Mouse (Mus musculus) lung, postnatal 25 days (tissue): Measurements from ENCODE around the gene Lrrc4.

ENCODE experiments used
- DNase-seq: peaks from one replicate; pipeline ENCODE4 v3.0.0; 2022; ENCODE audit warnings: low spot score

The Lrrc4 gene

DNA sequence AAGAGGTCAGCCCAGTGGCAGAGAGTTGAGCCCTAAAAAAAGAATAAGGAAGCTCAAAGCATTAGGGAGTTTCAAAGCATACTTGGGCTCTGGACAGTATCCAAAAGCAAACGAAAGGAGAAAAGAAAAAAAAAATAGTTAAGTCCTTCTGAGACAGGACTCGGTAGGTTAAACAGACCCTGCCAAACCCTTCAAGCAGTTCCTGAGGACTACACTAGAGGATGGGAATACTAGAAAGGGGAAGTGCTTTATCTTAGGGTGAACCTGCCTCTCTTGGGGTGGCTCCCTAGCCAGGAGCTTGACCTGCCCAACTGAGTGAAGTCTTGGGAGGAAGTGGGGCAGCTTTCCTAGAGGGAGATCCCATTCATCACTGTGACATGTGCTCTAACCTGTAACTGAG is 108.5 kb downstream of the Lrrc4 start:
- DNase-seq = no peak

DNA sequence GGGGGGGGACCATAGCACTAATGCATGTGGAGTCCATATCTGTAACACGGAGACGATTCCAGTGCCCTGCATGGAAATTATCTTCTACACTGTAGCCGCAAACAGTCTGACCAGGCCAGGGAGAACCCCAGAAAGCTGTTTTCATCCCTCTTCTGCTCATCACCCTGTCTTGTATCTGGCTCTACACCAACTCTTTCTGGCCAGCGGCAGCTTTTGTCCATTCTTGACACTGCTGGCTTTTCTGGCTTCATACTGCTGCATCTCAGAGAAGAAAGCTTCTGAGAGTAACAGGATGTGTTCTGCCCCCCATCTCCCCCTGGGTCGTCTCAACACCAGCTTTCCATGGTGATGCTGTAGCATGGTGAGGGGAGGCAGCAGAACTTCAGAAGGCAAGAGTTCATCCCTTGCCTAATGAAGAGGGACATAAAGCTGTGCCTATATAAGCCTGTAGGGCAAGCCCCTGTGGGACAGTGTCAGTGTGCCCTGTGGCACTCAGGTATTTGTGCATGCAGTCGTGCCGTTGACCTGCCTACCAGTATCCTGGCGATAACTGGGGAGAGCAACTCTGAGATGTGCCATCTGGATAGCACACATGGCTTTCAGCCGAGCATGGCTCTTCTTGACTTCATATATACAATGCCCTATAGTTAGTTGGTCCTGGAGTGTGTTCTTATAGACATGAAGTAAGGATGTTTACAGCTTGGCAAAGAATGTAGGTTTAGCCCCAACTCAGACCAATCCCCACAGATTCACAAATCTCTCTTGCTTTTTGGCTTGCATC is 111.0 kb downstream of the Lrrc4 start:
- DNase-seq = no peak

DNA sequence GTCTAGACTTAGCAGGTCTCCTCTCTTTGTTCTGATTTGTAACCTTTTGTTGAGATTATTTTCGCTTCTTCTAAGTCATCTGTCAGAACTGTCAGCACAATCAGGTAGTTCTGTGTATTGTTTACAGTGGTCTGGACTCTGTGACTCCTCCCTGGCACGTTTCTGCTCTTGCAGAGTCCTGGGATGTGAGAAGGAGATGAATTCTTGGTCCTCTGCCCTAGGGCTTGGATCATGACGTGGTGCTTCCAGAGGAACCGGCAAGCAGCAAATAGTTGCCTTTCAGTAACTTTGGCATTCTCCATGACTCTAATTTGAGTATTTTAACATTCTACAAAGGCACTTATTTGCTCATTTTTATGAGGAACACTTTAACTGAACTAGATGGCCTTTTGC is 113.7 kb downstream of the Lrrc4 start:
- no peak for DNase-seq

DNA sequence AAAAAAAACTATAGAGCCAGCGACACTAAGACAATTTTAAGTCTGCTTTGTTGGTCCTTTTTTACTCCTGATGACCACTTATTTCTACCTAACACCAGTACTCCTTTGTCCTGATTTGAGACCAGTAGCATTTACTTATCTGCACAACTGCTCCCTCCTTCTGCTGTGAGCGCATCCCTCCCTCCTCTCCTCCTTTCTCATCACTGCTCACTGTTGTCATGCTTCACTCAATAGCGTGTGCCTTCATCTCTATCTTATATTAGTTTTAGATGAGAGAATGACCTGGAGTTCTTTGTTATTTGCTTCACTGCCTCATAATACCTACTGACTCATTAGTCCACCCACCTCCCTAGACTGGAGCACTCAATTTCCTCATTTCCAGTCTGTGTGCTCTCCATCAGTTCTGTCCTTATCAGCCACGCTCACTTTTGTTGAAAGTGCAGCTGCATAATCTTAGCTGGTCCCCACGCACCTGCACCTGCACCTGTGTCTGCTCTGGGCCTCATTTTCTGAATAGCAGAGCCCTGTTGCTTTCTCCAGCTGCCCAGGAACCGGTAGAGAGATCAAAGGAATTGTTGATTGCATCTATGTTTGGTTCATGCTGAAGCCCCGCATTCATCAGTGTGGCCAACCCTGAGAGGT is 114.2 kb downstream of the Lrrc4 start:
- no peak for DNase-seq

DNA sequence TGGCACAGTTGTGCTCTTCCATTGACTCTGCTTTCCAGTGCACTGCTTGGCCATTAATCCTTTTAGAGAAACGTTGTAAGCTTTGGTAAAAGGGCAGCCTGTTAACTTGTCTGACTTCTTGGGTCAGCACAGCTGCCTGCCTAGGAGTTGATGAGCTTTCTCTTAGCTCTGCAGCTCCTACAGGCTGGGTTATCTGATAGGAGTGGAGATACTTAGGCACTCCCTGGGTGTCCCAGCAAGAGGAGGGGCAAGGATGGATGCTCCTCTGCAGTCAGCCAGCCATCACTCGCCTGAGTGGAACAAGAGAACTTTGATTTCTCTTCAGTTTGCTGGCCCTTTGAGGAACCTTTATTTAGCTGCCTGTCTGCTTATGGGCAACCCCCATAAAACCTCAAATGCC is 121.5 kb downstream of the Lrrc4 start:
- DNase-seq = no peak

DNA sequence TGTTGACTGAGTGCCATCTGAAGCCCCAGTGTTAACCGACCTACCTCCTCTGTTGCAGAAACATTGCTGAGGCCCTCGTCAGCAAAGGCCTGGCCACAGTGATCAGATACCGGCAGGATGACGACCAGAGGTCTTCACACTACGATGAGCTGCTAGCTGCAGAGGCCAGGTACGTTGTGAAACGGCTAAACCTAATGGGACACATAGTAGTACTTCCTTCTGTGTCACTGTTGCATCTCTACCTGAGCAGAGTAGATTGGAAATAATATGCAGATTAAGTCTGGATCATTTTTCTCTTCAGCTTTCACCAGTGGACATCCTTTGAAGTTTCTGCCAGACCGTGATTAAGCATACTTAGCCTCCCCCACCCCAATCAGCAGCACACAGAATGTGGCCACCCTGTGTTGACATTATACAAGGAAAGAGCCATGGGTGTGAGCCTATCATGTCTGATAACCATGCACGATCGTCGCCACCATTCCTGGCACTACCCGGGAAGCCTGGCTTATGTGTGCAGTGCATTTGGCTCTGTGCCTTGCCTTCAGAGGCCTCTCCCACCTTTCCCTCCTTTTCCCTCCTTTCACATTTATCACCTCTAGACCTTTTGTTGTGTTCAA is 124.5 kb downstream of the Lrrc4 start:
- DNase-seq = no peak

DNA sequence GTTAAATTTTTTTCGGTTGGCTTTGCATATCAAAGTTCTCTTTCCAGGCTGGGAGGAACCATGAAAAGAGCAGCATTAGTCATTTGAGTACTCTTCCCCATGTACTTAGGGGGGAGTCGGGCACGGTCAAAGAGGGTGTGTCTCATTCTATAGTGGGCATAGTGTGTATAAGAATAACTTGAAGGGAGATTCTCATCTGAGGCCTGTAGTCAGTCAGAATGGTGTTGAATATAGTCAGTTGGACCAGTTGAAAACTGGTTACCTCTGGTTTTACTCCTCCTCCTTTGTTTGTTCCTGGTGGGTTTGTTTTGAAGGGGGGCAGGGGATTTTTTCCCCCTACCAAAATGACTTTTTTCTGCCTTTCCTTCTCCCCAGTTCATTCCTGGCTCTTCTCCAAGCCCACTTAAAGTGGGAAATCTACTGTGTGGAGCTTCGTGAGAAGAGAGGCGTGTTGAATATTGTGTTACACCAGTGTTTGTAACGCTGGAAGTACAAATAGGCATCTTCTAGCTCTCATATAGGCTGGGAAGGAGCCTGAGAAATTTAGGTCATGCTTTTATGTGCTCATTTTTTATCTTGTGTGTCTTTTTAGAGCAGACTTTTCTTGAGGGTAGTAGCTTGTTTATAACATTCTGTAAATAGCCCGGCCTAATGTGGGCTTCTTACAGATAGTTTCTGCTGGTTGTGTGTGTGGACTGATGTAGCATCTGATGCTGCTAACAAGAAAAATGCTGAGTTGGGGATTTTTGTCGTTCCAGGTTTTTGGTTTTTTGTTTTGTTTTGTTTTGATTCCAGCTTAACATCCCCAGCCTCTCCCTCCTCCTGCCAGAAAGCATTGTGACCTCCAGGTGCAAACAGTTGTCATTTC is 125.2 kb downstream of the Lrrc4 start:
- DNase-seq = no peak

DNA sequence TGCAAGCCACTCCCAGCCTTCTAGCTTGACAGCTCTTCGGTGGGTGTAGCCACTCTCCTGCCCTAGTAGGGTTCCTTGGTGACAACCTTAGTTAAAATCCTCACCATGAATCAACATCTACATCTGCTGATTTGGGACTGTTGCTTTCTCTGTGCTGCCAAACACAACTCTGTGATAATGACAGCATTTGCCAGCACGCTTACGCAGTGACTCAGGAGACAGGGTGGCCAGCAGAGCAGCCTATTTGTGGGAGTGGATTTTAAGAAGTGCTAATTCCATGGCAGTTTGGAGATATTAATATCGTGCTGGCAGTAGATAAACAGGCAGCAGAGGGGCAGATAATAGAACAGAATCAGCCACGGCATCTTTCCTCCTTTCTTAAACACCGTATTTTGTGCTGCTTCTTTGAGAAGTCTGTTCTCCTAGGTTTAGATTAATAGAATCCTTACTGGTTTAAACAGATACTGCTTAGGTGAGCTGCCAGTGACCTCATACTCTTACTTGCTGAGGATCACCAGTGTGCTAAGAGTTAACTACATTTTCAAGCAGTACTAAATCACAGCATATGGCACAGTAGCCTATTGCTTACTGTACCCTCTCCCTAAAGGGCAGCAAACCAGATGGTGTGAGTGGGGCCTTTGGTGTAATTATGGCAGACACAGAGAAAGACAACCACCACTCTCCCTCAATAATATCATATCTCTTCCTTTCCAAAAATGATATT is 126.0 kb downstream of the Lrrc4 start:
- no peak for DNase-seq

DNA sequence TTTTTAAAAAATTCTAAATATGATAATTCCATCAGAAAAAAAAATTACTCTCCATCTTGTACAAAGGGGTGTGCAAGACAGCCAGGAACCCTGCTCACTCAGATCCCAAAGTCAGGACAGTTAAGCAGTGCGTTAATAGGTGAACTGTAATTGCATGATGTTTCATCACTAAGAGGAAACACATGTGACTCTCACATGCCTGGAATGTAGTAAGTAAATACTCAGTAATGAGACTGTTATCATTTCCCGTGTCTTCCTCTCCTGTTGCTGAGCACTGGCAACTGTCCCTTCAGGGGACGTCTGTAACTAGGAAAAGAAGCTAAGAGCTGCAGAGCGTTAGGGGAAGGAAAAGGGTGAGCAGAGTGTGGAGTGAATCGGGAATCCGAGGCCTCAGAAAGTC is 126.9 kb downstream of the Lrrc4 start:
- DNase-seq = no peak

DNA sequence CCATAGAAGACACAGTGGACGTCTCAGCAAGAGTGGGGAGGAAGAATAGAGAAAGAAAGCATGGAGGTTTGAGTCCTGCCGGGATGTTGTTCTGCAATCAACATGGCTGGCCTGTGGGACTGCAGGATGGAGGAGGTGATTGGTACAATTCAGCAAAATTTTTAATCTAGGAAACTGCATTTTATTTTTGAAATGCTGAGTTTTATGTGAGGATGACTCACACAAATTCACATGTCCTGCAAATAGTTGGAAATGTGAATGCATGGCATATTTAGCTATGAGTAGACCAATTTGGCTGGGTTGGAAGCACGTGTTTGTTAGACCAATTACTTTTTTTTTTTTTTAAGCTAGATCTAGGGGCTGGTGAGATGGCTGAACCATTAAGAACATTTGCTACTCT is 134.3 kb downstream of the Lrrc4 start:
- DNase-seq = no peak

DNA sequence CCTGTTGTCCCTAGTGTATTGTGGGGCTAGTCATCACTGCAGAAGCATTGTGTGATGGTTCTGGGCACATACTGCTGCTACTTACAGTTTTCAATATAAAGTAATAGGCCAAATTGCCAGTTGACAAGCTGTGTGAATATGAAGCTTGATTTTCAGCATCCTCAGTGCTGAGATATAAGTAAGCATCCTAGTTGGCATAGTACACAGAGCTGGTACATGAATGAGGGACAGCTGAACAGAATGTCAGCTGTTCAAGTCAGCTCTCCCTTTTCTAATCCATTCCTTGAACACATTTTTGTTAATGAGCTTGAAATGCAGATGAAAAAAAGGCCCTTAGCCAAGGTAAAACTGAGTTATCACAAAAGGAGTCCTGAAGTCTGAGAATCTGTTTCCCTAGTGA is 138.9 kb downstream of the Lrrc4 start:
- DNase-seq = no peak

DNA sequence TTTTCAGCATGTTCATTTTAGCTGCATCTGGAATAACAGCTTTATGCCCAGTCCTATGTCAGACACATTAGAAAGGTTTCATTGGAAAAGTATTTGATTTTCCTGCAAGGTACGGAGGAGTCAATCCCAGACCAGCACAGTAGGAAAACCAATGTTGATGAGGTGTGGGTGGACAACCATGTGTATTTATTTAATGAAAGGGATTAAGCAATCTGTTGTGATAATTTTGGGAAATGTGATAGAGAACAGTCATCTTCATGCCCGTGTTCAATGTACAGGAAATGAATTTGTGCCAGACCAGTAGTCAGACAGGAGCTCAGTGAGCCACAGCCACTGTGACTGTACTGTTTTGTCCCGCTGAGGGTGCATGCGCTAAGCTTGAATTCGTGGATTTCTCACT is 143.8 kb downstream of the Lrrc4 start:
- DNase-seq = no peak

DNA sequence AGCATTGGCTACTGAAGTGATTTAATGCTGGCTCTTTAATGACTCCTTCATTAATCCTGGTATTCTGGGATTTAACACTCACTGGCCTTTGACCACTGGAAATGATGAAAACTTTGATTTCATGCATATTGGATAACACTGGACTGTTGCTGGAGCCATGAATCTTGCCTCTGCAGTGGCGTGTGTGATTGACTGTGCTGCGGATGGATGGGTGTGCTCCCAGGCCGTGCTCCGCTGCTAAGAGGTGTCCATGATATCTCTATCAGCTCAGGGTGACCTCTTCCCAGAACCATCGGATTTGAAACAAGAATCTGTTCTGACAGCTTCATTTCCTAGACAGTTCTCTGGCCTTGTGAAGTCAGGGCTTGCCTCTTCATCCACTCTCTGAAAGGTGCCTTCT is 145.8 kb downstream of the Lrrc4 start:
- DNase-seq = no peak

DNA sequence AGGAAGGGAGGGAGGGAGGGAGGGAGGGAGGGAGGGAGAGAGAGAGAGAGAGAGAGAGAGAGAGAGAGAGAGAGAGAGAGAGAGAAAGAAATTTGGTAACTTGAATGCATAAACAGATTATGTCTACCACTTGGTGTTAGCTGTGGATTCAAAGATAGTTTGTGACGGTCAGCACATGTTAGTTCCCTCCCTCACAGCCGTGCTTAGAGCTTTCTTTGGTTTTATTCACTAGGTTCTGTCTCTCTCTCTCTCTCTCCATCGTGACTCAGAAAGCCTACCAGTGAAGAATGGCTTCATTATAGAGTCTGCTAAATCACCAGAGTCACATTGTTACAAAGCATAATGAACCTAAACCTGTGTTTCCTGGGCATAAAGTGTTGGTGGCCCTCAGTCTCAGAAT is 146.5 kb downstream of the Lrrc4 start:
- no peak for DNase-seq

DNA sequence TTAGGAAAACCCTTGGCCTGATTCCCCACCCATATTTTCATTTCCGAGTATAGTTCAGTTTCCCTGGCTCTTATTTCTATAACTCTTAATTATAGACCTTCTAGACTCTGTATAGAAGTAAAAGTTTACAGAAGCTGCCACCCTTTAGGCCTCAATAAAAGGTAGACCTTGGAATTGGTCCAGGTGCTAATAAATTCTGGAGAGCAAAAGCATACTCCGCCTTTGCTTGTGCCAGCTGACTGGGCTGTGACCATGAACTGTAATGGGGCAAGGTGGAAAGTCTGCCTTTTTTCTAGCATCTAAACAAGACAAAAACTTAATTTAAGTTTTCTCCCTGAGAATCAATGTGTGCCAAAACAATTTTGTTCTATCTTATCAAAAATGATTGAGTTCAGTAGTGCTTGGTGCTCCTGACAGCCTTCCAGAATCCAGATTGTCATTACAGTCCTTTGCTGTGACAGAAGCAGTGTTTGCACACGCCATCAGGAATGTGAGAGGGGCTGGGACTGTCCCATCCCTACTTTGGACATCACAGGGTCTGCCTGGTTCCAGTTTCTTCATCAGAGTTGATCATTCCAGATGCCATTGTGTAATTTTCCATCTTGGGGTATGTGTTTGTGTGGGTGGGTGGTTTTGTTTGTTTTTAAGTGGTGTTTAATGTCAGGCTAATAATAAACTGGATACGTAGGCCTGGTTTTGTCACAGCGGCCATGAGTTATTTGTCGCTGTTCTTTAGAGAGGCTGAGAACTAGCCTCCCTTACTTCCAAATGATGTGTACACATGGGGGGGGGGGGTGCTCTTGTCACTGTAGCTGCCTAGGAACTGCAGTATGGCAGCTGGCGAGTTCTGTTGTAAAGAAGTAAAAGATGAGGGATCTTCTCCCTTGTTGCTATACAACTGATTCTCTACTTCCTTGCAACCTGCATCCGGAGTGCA is 149.8 kb downstream of the Lrrc4 start:
- DNase-seq = peak; percentile 7

DNA sequence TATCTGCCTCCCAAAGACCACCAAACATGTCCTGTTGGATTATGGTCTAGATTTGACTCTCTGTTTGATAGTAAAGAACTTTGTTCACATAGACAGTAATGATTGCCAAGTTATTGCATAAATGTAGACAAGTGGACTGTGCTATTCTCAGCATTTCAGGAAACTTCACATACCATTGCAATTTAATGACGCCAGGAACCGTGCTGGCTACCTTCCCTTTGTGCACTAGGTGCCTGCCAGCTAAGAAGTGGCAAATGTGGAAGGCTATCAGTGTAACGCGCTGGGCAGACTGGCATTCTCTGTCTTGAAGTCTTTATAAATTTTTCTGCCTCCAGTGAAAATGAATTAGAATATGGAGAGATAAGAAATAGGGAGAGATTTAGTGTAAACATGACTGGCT is 151.0 kb downstream of the Lrrc4 start:
- peak; percentile 55 for DNase-seq

DNA sequence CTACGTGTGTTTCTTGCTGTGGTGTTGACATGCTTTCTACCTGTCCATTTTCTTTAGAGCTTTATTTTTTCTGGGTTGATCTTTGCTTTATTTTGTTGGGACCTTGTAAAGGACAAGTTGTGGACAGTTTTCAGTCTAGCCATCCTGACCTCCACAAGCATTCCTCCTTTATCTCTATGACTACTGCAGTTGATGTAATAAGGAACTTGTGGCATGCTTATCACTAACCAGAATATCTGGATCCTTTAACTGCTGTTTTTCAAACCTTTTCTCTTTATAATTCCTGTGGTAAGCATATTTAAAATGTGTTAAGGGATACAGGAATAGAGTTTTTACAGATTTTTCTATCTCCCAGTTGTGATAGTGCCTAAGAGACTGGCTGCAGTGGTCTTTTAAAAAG is 152.7 kb downstream of the Lrrc4 start:
- DNase-seq = no peak

DNA sequence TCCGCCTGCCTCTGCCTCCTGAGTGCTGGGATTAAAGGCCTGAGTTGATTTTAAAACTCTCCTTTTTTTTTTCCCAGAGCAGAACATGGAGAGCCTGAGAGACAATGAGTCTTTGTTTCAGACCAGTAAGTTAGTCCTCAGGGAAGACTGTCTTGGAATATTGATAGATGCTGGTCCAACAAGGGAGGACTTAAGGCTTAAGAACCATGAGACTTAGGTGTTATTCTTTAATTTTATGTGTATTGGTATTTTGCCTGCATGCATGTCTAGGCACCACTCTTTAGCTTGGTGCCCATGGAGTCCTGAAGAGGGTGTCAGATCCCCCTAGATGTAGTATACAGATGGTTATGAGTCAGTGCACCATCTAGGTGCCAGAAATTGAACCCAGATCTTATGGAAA is 156.9 kb downstream of the Lrrc4 start:
- DNase-seq = no peak

DNA sequence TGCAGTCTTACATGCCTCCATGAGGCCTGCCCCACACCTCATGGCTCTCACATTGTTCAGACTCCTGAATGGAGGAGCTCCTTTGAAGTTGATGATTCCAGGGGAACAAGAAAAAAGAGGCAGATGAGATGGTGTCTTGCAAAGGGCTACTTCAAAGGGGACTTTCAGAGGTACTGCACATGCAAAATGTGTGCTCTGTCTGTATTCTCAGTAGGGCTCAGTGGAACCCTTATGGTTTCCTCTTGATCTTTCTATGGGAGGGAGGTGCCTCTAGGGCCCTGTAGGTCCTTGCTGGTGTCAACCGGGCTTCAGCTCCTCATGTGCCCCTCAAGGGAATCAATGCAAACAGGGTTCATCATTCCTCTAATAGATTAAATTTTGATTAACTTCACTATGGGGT is 159.2 kb downstream of the Lrrc4 start:
- DNase-seq = no peak

DNA sequence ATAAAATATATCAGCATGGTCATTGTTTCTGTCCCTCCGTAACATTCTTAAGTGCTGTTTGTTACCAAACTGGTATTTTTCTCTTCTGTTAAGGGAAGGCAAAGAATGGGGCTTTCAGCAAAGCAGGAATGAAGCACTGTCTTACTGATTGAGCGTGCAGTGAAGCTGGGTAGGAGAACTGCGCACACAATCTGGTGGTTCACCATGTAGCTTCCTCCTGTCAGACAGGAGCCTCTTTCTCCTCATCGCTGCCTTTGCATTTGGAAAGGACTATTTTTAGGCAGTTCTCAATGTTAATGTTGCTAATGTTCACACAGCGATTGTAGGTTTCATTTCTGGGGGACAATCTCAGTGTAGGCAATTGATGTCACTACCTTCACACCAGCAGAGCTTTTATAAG is 162.3 kb downstream of the Lrrc4 start:
- no peak for DNase-seq

DNA sequence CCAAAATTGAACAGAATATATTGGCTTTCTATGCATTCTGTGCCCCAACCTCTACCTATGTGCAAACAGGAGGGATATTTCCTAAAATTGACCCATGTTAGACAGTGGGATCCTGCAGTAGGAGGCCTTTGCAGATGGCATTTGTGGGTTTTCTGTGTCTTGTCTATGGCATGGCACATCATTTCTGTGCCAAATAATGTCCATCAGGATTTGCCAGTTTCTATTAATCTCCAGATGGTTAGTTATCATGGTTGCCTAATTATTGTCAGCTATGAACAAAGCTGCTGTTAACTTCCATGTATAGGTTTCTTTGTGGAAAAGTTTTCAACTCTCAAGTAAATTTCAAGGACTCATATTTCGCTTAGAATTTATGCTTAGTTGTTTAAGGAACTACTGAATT is 164.0 kb downstream of the Lrrc4 start:
- DNase-seq = no peak
